Mouse (Mus musculus): ENCODE data around the gene Dtd1.

GRCm38 (mm10) chr2:144807766-144808754, 208.4 kb downstream of the Dtd1 start:
- TF ChIP-seq POLR2A (IDR thresholded peaks at IDR 0.05; ENCODE audit: low read depth, low read length) (no peak), CTCF (conservative IDR thresholded peaks at IDR 0.05; ENCODE audit: insufficient read depth, insufficient read length, low read depth, low read length) (no peak)

Data from kidney, adult 2 months (tissue).